Mouse (Mus musculus): ENCODE results near the gene 2010111I01Rik.

The 2010111I01Rik gene

GRCm38 (mm10) chr13:63239877-63240671 is 275.4 kb downstream of the 2010111I01Rik start:
- in situ Hi-C loops (cut with MboI, MseI), result no loop called here

DNA sequence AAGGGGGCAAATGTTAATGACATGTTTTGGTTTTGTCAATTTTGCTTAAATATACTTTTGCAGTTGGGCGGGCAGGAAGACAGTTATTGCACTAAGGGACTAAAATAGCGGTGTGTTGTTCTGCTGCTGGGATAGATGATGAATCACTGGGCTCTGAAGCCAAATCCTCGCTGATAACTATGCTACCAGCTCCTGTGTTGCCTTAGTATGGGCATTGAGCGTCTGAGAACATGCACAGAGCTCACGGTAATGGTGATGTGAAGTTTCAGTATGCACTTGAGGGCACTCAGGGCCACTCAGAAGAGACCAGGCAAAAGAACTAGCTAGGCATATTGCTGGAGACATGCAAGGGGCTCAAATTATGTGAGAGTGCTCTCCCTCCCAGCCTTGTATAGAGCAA is 276.1 kb downstream of the 2010111I01Rik start:
- in situ Hi-C loops (cut with MboI, MseI), result no loop called here

- in situ Hi-C loops (cut with MboI, MseI), result no loop called here
Observed at GRCm38 (mm10) chr13:63241665-63242064, 277.0 kb downstream of the 2010111I01Rik start.

DNA sequence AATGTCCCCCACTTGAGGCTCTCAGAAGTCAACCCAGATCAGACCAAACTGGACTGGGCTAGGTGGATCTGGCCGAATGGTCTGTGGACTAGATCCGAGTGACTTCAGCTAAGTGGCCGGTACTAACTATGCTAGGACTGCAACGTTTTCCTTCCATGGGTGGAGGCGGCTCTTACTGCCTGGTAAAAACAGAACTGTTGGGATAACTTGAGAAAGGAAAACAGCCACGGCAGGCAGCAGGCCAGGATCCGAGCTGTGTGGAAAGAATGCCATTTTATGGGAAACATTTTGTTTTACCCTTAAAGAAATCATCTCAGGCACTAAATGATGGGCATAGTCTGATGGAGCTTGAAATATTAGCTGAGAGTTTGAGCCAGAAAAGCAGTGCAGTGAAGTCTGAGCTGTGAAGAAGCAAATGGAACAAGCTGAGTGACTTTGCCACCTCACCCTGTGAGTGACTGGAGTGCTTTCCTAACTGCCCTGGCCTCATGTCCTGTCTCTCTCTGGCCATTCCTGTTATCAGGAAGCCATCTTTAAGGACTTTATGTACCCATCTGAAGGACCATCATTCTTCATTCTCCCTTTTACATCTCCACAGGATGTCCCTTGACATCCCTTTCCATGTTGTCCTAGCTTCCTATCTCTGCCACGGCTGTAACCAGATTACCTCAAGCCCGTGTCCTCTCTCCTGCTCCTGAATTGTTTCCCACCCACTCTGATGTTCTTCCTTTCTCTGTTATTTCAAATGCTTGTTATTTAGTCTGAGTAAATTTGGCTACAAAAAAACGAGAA is 277.9 kb downstream of the 2010111I01Rik start:
- in situ Hi-C loops (cut with MboI, MseI), result no loop called here

DNA sequence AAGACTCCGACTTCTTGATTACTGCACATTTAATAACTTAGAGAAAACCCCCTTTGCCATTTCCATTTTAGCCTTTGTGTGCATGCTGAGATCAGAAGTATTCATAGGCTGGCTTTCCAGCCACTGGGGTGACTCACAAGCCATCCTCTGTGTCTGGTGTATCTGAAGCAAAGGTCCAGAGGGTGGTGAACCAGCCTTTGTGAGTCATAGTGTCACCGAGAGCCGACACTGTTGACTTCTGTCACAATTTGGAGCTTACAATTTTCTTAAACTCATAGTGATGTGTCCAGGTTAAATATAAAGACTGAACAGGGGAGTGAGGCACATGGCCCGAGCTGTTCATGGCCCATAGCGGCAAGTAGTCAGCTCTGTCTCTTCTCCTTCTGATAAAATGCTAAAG is 278.9 kb downstream of the 2010111I01Rik start:
- in situ Hi-C loops (cut with MboI, MseI), result no loop called here

DNA sequence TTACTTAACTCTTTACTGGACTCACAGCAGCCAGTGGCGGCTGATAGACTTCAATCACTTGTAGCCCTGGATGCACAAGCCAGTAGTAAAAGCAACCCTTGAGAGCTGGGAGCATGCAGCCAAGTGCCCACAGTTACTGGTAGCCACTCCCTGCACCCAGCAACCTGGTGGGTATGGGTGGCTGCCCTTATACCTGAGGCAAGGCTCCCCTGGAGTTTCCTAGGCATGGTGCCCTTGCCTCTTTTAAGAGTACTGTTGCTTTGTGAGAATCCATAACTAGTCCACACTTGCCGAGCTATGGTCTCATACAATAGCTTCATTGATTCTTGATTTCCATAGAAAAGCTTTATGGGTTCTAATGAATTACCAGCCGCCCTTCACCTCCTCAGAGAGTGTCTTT is 279.7 kb downstream of the 2010111I01Rik start:
- in situ Hi-C loops (cut with MboI, MseI), result no loop called here

DNA sequence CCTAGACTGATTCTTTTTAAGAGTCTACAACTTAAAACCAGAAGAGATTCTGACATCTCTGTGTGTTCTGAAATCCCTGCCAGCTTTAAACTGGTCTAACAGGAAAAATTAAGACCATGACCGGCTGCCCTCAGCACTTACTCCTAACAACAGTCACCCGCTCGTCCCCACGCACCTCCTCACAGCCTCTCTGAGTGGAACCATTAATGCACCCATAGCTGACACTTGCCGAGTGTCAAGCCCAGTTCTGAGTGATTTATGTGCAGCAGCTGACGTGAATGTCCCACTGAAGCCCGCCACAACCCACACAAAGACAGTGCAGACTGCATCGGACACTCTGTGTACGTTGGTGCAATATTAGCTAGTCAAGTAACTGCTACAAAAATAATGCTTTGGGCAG is 280.5 kb downstream of the 2010111I01Rik start:
- in situ Hi-C loops (cut with MboI, MseI), result no loop called here

DNA sequence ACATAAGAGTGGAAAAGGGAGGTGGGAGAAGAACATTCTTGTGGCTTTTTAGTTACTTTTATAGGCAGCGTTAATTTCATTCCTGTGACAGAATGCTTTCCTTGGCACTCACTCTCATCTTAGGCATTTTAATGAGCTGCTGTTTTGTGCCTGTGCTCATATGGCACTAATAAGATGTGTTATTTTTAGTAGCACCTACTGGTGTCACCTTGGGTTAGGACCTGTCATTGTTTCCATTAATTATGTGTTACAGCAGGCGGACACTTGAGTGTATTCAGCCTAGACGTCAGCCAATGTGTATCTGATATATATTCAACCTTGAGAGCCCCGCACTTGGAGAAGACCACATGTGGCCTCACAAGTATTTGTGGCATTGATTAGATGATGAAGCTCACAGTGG is 281.1 kb downstream of the 2010111I01Rik start:
- in situ Hi-C loops (cut with MboI, MseI), result no loop called here

- in situ Hi-C loops (cut with MboI, MseI), result no loop called here
Observed at GRCm38 (mm10) chr13:63246332-63246940, 281.7 kb downstream of the 2010111I01Rik start.

GRCm38 (mm10) chr13:63247041-63247440 is 282.3 kb downstream of the 2010111I01Rik start:
- in situ Hi-C loops (cut with MboI, MseI), result no loop called here

DNA sequence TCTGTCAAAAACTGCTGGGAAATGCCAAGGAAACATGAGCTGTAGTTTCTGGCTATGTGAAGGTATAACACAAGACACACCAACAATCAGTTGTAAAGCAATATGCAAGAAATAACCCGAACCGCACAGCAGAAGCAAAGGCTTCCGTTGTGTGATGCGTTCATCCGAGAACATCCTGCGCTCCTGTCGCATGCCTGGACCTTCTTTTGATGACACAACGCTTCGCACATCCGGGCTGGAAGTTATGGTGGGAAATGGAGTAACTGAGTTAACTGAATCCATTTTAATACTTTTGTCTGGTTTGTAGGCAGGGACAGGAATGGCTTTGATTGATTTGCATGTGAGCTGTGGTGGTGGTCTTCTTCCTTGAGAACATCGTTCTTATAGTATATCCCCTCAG is 282.9 kb downstream of the 2010111I01Rik start:
- in situ Hi-C loops (cut with MboI, MseI), result no loop called here

DNA sequence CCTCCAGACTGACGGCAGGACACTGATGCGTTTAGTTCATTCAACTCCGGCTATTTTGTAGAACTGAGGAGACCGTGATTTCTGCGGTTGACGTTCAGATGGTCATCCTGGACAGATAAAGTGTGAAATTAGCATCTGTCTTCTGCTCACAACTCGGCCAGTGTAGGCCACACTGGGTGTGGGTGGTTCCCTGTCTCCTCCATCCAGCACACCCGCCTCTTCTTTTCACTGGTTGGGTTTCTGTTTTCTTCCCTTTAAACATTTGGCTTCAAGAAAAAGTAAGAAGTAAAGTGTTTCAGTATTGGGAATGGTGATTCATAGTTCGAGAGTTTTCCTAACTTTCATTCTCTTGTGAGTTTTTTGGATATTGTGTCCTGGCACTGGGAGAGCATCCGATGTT is 283.6 kb downstream of the 2010111I01Rik start:
- in situ Hi-C loops (cut with MboI, MseI), result no loop called here

DNA sequence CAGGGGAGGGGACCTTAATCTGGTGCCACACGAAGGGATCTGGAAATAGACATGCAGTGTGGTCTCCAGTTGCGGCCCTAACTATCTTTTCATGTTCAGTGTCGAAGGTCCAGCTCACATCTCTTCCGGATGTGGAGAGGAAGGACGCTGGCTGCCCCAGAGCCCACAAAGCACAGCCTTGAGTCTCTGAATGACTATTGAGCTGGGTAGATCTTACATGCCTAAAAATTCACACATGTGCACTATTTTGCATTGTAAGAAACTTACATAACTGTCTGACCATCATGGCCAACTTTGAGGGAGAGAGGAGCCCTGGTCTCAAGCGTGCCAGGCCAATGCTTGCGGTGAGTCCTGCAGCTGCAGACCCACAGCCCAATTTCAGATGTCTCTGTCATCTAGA is 284.5 kb downstream of the 2010111I01Rik start:
- in situ Hi-C loops (cut with MboI, MseI), result no loop called here

DNA sequence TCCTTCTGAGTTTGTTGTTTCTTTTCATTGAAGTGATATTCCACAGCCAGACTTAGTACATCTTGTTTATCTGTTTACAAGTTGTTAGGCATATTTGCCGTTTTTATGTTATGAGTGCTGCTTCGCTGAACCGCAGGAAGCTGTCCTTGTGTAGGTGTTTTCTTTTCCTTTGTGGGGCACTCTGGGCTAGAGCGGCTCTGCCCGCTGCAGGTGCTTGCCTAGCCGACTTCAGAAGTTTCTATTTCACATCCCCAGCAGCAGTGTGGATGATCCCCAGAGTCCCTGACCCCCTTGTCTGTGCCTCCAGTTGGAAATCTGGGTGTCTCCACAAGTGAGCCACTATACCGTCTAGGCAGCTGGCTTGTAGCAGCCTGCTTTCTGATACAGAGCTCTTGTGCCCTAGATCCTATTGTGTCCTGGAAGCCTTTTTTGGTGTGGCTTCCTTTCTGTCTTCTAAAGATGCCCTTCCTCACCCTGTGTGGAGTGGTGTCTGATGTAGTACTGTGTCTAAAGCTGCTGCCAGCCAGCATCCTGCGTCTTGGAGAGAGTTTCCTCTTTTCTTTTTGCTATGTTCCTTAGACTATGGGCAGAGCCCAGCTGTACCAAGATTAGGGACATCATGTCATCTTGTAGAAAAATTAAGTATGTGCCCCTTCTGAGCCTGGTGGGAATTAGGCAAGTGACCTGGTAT is 285.2 kb downstream of the 2010111I01Rik start:
- in situ Hi-C loops (cut with MboI, MseI), result loop anchor here (10.0 kb wide), 1 partner anchor 65 kb away; no protein-coding TSS in a partner anchor

DNA sequence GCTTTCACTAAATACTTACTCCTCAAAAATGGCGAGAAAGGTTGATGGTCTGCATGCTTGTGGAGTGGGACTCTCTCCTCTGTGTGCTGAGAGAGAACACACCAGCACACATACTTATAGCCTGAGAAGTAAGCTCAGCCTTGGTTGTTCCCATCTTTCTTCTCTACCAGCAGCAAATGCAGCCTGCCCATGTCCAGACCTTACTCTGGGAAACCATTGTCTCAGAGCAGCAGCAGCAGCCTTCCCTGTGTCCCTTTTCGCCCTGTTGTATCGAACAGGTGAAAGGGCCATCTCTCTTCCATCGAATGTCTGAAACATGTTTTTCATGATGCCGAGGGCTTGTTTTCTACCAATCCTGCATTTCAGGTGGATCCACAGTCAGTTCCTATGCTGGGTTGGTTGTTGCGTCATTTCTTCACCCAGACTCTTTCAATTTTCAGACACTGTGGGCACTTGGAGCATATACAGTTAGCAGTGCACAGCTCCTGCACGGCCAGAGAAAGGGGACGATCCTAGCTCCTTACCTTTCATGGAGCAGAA is 285.8 kb downstream of the 2010111I01Rik start:
- in situ Hi-C loops (cut with MboI, MseI), result loop anchor here (10.0 kb wide), 1 partner anchor 66 kb away; no protein-coding TSS in a partner anchor

DNA sequence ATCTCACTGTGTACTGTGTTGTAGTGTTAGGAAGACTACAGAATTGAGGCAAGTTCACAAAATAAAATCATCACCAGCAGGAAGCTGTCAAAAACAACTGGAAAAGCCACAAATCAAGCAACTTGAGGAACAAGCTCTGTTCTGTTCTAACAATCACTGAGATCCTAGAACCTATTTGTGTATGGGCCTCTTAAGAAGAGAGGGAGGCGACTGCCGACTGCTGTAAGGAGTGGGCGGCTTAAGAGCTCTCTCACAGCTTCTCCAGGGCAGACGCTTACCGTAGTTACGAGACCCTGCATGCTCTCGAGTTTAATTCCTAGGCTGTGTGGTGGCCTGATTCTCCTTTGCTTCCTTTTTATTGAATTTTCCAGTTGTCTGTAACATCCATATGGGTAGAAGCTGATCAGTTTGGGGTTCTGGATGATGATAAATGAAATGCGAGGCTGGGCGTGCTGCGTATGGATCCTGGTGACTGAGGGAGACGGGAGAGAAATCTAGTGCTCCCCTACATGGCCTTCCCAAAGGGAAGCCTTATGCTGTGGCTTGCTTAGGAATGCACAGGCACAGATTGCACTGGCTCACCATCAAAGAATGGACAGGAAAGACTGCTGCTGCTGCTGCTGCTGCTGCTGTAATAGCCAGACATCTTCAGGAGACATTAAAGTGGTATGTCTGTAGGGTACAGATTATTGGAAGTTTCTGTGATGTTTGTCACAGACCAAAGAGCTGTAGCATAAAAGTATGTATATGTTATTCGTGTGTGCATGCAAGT is 286.6 kb downstream of the 2010111I01Rik start:
- in situ Hi-C loops (cut with MboI, MseI), result loop anchor here (10.0 kb wide), 1 partner anchor 67 kb away; no protein-coding TSS in a partner anchor

DNA sequence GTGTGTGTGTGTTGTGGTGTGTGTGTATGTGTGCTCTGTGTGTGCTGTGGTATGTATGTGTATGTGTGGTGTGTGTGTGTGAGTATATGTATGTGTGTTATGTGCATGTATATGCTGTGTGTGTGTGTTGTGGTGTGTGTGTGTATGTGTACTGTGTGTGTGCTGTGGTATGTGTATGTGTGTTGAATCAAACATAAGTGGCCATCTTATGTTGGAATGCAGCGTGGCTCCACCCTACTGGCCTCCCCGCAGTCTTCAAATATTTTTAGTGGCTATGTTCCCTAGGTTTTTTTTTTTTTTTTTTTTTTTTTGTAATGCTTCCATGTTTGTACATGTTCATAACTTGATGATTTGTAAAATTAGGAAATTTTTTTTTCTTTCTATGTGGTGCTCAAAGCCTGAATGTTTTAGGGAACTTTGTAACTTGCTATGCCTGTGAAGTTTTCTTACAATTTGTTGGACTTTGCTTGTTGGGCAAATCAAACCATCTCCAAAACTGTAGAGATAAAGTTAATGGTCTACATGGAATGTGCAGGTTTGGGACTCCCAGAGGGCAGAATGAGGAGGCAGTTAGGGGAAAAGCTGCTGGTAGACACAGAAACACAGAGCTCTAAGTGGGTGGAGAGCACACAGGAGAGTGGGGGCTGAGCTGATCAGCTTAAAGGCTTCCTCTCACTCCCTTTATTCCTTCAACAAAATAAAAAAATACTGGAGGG is 287.8 kb downstream of the 2010111I01Rik start:
- in situ Hi-C loops (cut with MboI, MseI), result loop anchor here (10.0 kb wide), 1 partner anchor 68 kb away; no protein-coding TSS in a partner anchor

GRCm38 (mm10) chr13:63253147-63253546 is 288.5 kb downstream of the 2010111I01Rik start:
- in situ Hi-C loops (cut with MboI, MseI), result loop anchor here (10.0 kb wide), 1 partner anchor 68 kb away; no protein-coding TSS in a partner anchor

GRCm38 (mm10) chr13:63253886-63254636 is 289.4 kb downstream of the 2010111I01Rik start:
- in situ Hi-C loops (cut with MboI, MseI), result loop anchor here (10.0 kb wide), 1 partner anchor 69 kb away; no protein-coding TSS in a partner anchor
